Mouse (Mus musculus) erythroblast, adult 5-6 weeks (primary cell): ENCODE measurements around the gene Fbxw11. TPM values are rescaled to one million over a fixed set of nuclear protein-coding genes. Genes with fewer than 3 reads are reported as not detected.
"Not testable (repeated sequence)": the region's sequence is repeated elsewhere in the genome, so short reads cannot be mapped to it uniquely, and the experiment has no call there.

Experiments
- ATAC-seq: replicated peaks from 2 replicates; pipeline ENCODE4 v1.8.0; 2016; ENCODE audit warnings: moderate number of reproducible peaks, mild to moderate bottlenecking, moderate TSS enrichment, inconsistent platforms; ENCODE audit not compliant: poor library complexity, low FRiP score, severe bottlenecking
- total RNA-seq, 2 experiments: library from RNA; stranded (forward) in 1 of 2; stranded (reverse) in 1 of 2; fragments of 150-400 nt in 1 of 2; fragments of 200-764, 138-1000 nt in 1 of 2; gene quantifications; 2 replicates each; pipeline versions ENCODE4 v1.2.3 to v1.2.4; 2015 to 2017; ENCODE audit warnings: low replicate concordance in 2 of 2

The Fbxw11 gene
- total RNA-seq (2015; ENCODE audit: low replicate concordance) (11.7 and 17.1 TPM in 2 replicates), total RNA-seq (2017; ENCODE audit: low replicate concordance) (10.7 and 12.9 TPM in 2 replicates)

- peak; percentile 94 for ATAC-seq
Measured at GRCm38 (mm10) chr11:32642249-32642876, at the start of gene Fbxw11. TSS of gene Fbxw11 (plus strand) at chr11:32642724.

- no peak for ATAC-seq
Measured at GRCm38 (mm10) chr11:32593081-32593480, 49.4 kb upstream of the Fbxw11 start.

DNA sequence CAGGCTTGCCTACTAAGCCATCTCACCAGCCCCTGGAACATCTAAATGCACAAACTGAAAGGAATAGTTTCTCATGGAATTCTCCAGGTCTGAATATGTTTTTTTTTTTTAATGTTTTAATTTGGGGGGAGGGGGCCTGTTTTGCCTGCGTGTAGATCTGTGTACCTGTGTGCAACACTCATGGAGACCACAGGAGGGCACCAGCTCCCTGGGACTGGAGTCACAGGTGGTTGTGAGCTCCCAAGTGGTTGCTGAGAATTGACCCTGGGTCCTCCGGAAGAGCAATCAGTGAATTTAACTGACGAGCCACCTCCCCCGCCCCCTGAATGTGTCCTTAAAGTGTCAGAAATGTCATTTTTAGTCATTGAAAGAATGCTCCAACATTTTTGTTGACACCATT lies 48.4 kb upstream of the Fbxw11 start:
- ATAC-seq: no peak

DNA sequence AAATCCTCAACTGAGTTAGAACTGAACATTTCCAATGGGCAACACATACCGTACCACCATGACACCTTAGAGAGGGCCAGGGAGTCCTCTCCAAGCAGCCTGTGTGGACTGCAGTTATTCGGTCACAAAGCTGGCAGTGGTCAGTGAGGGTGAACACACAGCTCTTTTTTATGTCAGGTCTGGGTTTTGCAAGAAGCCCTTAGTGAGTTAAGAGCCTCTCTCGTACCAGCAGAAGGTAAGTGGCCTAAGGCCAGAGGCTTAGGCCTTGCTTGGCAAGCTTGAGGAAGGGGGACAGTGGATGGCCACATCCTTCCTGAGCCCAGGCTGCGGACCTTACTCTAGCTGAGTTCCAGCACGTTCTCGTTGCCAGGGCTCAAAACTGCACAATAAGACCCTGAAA lies 42.2 kb upstream of the Fbxw11 start:
- ATAC-seq: peak; percentile 49; the same call in 1 of the 2 replicates

DNA sequence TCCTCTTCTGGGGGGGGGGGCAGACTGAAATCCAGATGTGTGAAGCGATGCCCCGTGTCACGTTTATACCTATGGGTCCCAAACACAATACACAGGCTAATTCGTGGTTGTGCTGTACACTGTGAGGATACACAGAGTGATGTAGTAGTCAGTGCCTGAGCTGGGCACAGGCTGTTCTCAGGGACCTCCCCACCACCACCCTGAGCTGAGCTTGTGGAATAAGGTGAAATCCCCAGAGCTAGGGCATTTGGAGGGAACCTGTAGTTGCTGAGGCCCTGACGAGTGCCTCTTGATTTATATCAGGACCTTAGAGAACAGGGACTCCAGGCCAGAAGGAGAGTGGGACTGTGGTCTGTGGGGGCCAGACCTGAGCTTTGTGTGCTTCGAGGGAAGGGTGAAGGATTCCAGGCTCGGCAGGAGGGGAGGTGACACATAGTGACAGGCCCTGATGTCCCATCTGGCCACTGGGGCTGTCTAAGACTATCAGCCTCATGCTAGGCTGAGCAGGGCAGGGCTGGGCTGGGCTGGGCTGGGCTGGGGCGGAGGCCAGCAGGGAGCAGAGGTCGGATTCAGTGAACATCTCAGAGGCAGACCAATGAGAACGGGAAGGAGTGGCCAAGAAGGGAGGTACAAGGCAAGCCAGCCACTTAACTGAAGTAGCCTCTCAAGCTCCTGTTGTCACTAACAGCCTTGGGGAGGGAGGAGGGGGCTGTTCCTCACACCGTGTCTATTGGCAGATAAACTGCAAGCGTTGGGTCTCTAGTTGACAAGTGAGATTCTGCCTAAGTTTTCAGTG lies 40.8 kb upstream of the Fbxw11 start:
- no peak for ATAC-seq

DNA sequence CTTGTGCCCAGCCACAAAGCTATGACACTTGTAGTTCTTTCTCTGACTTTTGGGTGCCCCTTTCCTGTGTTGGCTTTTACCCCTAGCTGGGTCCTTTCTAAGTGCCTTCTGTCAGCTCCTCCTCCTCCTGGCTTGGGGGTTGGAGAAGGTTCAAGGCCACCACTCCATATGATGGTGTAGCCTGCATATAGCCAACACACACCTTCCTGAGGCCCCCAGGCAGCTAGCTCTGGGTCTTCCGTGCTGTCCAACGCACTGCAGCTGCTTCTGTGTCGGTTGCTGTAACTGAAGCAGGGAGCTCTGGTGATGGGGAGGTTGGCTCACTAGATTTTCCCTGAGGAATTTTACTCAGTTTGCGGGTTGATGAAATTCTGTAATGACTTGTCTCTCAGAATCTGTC lies 37.9 kb upstream of the Fbxw11 start:
- ATAC-seq: no peak

- ATAC-seq: no peak
Measured at GRCm38 (mm10) chr11:32605131-32605860, 37.2 kb upstream of the Fbxw11 start.

DNA sequence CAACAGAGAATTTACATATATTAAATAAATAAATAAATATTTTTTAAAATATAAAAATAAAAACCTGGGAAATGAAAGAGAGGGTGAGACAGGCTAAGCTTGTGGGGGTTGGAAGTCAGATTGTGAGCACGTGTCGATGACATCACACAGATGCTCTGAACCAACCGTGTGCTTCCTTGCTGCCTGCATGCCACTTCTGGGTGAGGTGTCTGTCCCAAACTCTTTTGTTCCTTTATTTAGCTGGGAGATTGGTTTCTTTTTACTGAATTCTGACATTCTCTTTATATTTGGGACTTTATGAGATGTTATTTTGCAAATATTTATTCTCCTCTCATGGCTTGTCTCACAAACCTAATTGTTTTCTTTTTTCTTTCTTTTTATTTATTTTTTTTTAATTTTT lies 36.6 kb upstream of the Fbxw11 start:
- no peak for ATAC-seq

GRCm38 (mm10) chr11:32607319-32607718 lies 35.2 kb upstream of the Fbxw11 start:
- ATAC-seq: no peak

GRCm38 (mm10) chr11:32610616-32611015 lies 31.9 kb upstream of the Fbxw11 start:
- ATAC-seq: no peak

- no peak for ATAC-seq
Measured at GRCm38 (mm10) chr11:32612304-32612703, 30.2 kb upstream of the Fbxw11 start.

- no peak for ATAC-seq
Measured at GRCm38 (mm10) chr11:32614463-32614862, 28.1 kb upstream of the Fbxw11 start.

DNA sequence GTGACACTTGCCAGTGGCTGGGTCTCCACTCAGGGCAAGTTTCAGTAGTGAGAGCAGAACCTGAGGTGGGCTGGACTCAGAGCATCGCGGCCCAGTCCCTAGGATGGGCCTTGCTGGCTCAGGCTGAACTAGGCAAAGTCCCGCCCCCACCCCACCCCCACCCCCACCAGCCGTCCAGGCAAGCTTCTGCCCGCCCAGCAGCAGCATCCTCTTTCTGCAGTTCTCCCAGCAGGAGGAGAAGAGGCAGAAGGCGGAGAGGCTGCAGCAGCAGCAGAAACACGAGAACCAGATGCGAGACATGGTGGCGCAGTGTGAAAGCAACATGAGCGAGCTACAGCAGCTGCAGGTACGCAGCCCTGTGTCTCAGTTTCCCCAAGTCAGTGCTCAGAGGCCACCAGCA lies 27.0 kb upstream of the Fbxw11 start:
- no peak for ATAC-seq

DNA sequence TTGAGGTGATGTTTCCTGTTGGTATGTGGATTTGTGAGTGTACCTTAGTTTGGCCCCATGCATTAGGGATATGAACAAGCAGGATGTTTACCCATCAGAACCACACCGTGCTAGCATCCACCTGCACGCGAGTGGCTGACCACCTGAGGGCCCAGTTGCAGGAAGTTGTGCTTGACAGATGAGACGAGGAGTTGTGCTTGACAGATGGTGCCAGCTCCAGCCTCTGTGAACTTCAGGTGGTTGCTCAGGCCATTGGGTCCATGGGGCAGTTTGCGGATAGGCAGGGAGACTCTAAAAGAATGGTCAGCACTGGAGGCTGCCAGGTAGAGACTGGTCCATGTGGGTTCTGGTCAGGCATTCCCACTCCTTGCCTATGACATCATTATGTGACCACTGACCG lies 26.4 kb upstream of the Fbxw11 start:
- ATAC-seq: no peak

GRCm38 (mm10) chr11:32618036-32618435 lies 24.5 kb upstream of the Fbxw11 start:
- ATAC-seq: no peak

DNA sequence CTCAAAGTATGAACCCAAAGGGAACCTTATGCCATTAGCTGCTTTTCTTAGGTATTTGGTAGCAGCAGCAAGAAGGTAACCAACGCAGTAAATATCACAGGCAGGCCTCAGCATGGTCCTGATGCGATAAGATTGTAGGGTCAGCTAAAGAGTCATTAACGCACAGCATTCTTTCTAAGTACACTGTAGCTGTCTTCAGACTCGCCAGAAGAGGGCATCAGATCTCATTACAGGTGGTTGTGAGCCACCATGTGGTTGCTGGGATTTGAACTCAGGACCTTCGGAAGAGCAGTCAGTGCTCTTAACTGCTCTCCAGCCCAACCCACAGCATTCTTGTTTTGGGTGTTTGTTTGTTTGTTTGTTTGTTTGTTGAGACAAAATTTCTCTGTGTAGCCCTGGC lies 23.9 kb upstream of the Fbxw11 start:
- not testable (repeated sequence) for ATAC-seq

DNA sequence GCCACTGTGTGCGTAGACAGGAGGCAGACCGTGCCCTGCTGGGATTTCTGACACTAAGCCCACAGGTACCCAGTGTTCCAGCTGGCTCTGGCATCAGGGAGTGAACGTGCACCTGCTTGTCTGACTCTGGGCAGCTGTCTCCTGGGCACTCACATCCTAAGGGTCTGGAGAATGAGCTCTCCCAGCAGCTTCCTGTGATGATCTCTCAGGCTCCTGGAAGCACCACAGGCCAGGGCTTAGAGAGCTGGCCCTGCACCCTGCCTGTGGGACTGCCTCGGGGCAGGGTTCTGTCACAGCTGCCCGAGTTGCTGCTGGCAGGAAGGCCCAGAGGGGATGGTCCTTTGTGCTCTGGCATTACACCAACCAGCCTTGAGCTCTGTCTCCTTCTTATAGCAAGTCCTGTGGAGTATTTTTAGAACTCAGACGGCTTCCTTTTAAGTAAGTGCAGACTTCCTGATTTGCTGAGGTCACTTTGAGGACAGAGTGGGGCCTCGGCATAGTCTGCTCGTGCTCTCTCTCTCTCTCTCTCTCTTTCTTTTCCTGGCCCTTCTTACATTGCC lies 23.2 kb upstream of the Fbxw11 start:
- no peak for ATAC-seq

DNA sequence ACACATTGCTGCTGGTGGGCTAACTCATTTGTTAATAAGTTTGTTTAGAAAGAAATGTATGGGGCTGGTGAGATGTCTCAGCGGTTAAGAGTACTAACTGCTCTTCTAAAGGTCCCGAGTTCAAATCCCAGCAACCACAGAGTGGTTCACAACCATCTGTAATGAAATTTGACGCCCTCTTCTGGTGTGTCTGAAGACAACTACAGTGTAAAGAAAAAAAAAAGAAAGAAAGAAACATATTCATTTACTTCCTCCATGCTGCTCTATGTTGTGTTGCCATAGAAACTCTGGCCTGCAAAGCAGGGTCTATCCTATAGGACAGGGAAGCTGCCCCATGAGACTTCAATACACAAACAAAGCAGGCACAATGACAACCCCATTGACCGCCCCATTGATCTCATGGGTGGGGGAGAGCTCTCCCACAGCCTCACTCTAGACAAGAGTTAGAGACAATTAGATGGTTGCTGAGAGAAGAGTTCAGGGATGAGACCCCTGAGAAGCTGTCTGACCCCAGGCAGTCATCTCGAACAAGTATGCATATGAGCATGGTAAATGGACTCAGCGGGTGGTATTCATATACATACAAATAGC lies 22.6 kb upstream of the Fbxw11 start:
- no peak for ATAC-seq

GRCm38 (mm10) chr11:32621831-32622478 lies 20.6 kb upstream of the Fbxw11 start:
- no peak for ATAC-seq
